Mouse (Mus musculus): ENCODE results near the gene Olfr279.

DNA sequence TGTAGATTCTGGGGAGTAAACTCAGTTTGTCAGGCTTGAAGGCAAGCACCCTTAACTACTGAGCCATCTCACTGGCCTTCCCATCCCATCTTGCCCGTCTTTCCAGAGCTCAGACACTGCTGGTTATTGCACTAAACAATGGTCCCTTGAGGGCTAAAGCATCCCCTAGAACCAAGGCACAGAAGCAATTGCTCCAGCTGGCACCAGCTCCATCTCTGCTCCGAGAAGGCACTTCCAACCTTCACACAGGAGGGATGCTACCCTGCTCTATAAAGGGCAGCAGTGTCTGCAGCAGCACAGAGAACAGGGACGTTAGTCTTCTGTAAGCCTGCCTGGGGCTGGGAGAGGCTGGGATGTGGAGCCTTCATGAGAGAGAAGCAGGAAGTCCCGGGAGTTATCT is at the start of gene Olfr279:
- TF ChIP-seq CTCF (IDR thresholded peaks at IDR 0.05; ENCODE audit: low read depth, low read length) (no peak), POLR2A (IDR thresholded peaks at IDR 0.05; ENCODE audit: borderline replicate concordance, low read depth, low read length) (no peak)
